Mouse (Mus musculus): ENCODE measurements at regions not wholly inside any gene's neighbourhood (a gene's known extent, or its start where the extent isn't known, plus 50 kb on each side); places are given as distances from the start of the nearest gene placed in this dataset.

- Histone ChIP-seq H3K79me2 (replicated peaks; ENCODE audit: control insufficient read depth, extremely low read depth, insufficient read depth, poor library complexity, severe bottlenecking) (no peaks in the 10 kb centered on the region), H3K4me3 (replicated peaks in 1 of 3; ENCODE audit: low read depth in 2 of 3, low read length in 2 of 3, poor library complexity in 1 of 3) (no peak overlapping the region), H3K27ac (ENCODE audit: insufficient read depth, low read depth) (no peak overlapping the region), H3K4me1 (ENCODE audit: control insufficient read depth in 1 of 2, insufficient read depth in 2 of 2) (no peaks in the 10 kb centered on the region), H3K36me3 (replicated peaks in 1 of 2; ENCODE audit: control insufficient read depth in 1 of 2, insufficient read depth in 1 of 2, low read length in 1 of 2) (no peaks in the 10 kb centered on the region), H3K9me3 (replicated peaks; ENCODE audit: low read length) (peaks cover 12% of the 10 kb centered on the region), H3K9ac (ENCODE audit: insufficient read depth, low read depth) (no peak overlapping the region), H3K4me2 (ENCODE audit: insufficient read depth, low read depth, poor library complexity, severe bottlenecking) (no peak overlapping the region), H3K27me3 (replicated peaks) (no peaks in the 10 kb centered on the region)
- in situ Hi-C loops (cut with MboI; ENCODE audit: low pct_ligation_motif_present, low pct_unique_long_range_greater_than_20kb, low sequenced_read_pairs): no loop called here
- dilution Hi-C loops (cut with MboI; ENCODE audit: extremely low pct_ligation_motif_present, extremely low pct_unique_long_range_greater_than_20kb, low sequenced_read_pairs): no loop called here
- no peak for DNase-seq (ENCODE audit: extremely low read depth)
- TF ChIP-seq MEF2A (IDR thresholded peaks at IDR 0.05; ENCODE audit: borderline replicate concordance, low read depth, low read length) (no peak), GABPA (IDR thresholded peaks at IDR 0.05; ENCODE audit: insufficient replicate concordance, low read depth, low read length) (no peak), TBP (conservative IDR thresholded peaks at IDR 0.05; ENCODE audit: low read depth, low read length) (no peak), ZKSCAN1 (IDR thresholded peaks at IDR 0.05; ENCODE audit: borderline replicate concordance, low read depth, low read length) (no peak), JUN (IDR thresholded peaks at IDR 0.05; ENCODE audit: insufficient read depth, low read depth, low read length) (no peak), RCOR1 (conservative IDR thresholded peaks at IDR 0.05; ENCODE audit: low read depth, low read length) (no peak), MAFK (IDR thresholded peaks at IDR 0.05; ENCODE audit: insufficient replicate concordance, low read length) (no peak), RAD21 (IDR thresholded peaks at IDR 0.05; ENCODE audit: low read depth, low read length) (no peak), MAX (IDR thresholded peaks at IDR 0.05; ENCODE audit: low read length) (no peak), BHLHE40 (IDR thresholded peaks at IDR 0.05; ENCODE audit: low read depth, low read length) (no peak), JUND (conservative IDR thresholded peaks at IDR 0.05; ENCODE audit: low read depth, low read length) (no peak), NRF1 (IDR thresholded peaks at IDR 0.05; ENCODE audit: low read depth, low read length) (no peak), NELFE (IDR thresholded peaks at IDR 0.05; ENCODE audit: low read depth, low read length) (no peak), CHD2 (IDR thresholded peaks at IDR 0.05; ENCODE audit: low read length) (no peak), KAT2A (IDR thresholded peaks at IDR 0.05; ENCODE audit: insufficient replicate concordance, low read length) (no peak), MXI1 (IDR thresholded peaks at IDR 0.05; ENCODE audit: low read depth, low read length) (no peak), USF1 (IDR thresholded peaks at IDR 0.05; ENCODE audit: low read depth, low read length) (no peak)
These were observed 128.6 kb upstream of the Hgf start for GRCm38 (mm10) chr5:16424745-16425144.

GRCm38 (mm10) chr5:16425302-16425701 lies 128.0 kb upstream of the Hgf start:
- Histone ChIP-seq H3K27ac (ENCODE audit: insufficient read depth, low read depth) (no peak overlapping the region), H3K36me3 (replicated peaks in 1 of 2; ENCODE audit: control insufficient read depth in 1 of 2, insufficient read depth in 1 of 2, low read length in 1 of 2) (no peaks in the 10 kb centered on the region), H3K4me2 (ENCODE audit: insufficient read depth, low read depth, poor library complexity, severe bottlenecking) (no peak overlapping the region), H3K9me3 (replicated peaks; ENCODE audit: low read length) (peaks cover 14% of the 10 kb centered on the region), H3K9ac (ENCODE audit: insufficient read depth, low read depth) (no peak overlapping the region), H3K27me3 (replicated peaks) (no peaks in the 10 kb centered on the region), H3K4me1 (ENCODE audit: control insufficient read depth in 1 of 2, insufficient read depth in 2 of 2) (no peaks in the 10 kb centered on the region), H3K79me2 (replicated peaks; ENCODE audit: control insufficient read depth, extremely low read depth, insufficient read depth, poor library complexity, severe bottlenecking) (no peaks in the 10 kb centered on the region), H3K4me3 (replicated peaks in 1 of 3; ENCODE audit: low read depth in 2 of 3, low read length in 2 of 3, poor library complexity in 1 of 3) (no peak overlapping the region)
- in situ Hi-C loops (cut with MboI; ENCODE audit: low pct_ligation_motif_present, low pct_unique_long_range_greater_than_20kb, low sequenced_read_pairs) (no loop called here), dilution Hi-C loops (cut with MboI; ENCODE audit: extremely low pct_ligation_motif_present, extremely low pct_unique_long_range_greater_than_20kb, low sequenced_read_pairs) (no loop called here)
- no peak for DNase-seq (ENCODE audit: extremely low read depth)
- TF ChIP-seq MXI1 (IDR thresholded peaks at IDR 0.05; ENCODE audit: low read depth, low read length): no peak
- no peak for TF ChIP-seq SIN3A (IDR thresholded peaks at IDR 0.05; ENCODE audit: low read length)
- TF ChIP-seq MAX (IDR thresholded peaks at IDR 0.05; ENCODE audit: low read length): no peak
- TF ChIP-seq TCF12 (IDR thresholded peaks at IDR 0.05; ENCODE audit: low read depth, low read length): no peak
- TF ChIP-seq ZC3H11A (IDR thresholded peaks at IDR 0.05; ENCODE audit: low read depth, low read length): no peak
- no peak for TF ChIP-seq IRF4 (IDR thresholded peaks at IDR 0.05; ENCODE audit: low read depth, low read length)
- TF ChIP-seq MAZ (IDR thresholded peaks at IDR 0.05; ENCODE audit: low read depth, low read length): no peak
